Mouse (Mus musculus) small intestine, adult 2 months (tissue): ENCODE measurements around the gene Grin2b.

Experiments used
- CTCF ChIP-seq: fragments of 200-500 bp; IDR thresholded peaks from 2 replicates; pipeline ENCODE4 v1.5.1; 2012; ENCODE audit warnings: low read depth, mild to moderate bottlenecking, control low read depth, inconsistent platforms, low read length, moderate library complexity, mixed read lengths; ENCODE audit not compliant: insufficient replicate concordance, insufficient read length; ENCODE audit errors: extremely low read depth
- POLR2A ChIP-seq: fragments of 200-500 bp; IDR thresholded peaks from 2 replicates; pipeline ENCODE4 v1.6.1; 2012; ENCODE audit warnings: low read depth, mild to moderate bottlenecking, control low read depth, inconsistent platforms, low read length, moderate library complexity

- no peak for TF ChIP-seq POLR2A
- no peak for TF ChIP-seq CTCF
Observed at GRCm38 (mm10) chr6:136199814-136200213, 26.5 kb upstream of the Grin2b start.
